Mouse (Mus musculus): ENCODE data around the gene Zfp318. TPM values are rescaled to one million over a fixed set of nuclear protein-coding genes. Genes with fewer than 3 reads are reported as not detected.

Gene Zfp318
- polyA plus RNA-seq, 1 experiment from 2014 or later, result 13.0 TPM

GRCm38 (mm10) chr17:46433627-46434026 lies 50.1 kb downstream of the Zfp318 start:
- H3K9ac ChIP-seq (ENCODE audit: low read length), result 0 out of 2 replicates have a peak overlapping the region, but pooled peaks have one; percentile 38
- H3K4me2 ChIP-seq (ENCODE audit: low read length), result peak overlapping the region; percentile 54
- WGBS, result 7% methylated on average over 17 of the region's 17 CpGs
- no peak overlapping the region for H3K27ac ChIP-seq (replicated peaks in 1 of 2; ENCODE audit: control insufficient read depth in 1 of 2, insufficient read depth in 1 of 2, low read depth in 2 of 2, low read length in 2 of 2)
- H3K4me3 ChIP-seq (ENCODE audit: control insufficient read depth in 1 of 2, insufficient read depth in 1 of 2, low read depth in 1 of 2, low read length in 2 of 2), result peak overlapping the region; percentile 5 to 6; a peak in 1 of 4 replicates
- H3K4me1 ChIP-seq (ENCODE audit: control insufficient read depth in 2 of 2, insufficient read depth in 2 of 2, low read length in 2 of 2), result peaks cover 14 to 16% of the 10 kb centered on the region in 2 experiments
- ATAC-seq (ENCODE audit: insufficient number of reproducible peaks, insufficient read depth, low FRiP score, low read depth), result no peak
- no peaks in the 10 kb centered on the region for H3K36me3 ChIP-seq (ENCODE audit: control insufficient read depth, insufficient read depth, low read length)
- no peaks in the 10 kb centered on the region for H3K9me3 ChIP-seq (ENCODE audit: control insufficient read depth, low read length)
- H3K27me3 ChIP-seq (ENCODE audit: control insufficient read depth, insufficient read depth, low read length), result peaks cover 25% of the 10 kb centered on the region; the same call in 1 of the 2 replicates

DNA sequence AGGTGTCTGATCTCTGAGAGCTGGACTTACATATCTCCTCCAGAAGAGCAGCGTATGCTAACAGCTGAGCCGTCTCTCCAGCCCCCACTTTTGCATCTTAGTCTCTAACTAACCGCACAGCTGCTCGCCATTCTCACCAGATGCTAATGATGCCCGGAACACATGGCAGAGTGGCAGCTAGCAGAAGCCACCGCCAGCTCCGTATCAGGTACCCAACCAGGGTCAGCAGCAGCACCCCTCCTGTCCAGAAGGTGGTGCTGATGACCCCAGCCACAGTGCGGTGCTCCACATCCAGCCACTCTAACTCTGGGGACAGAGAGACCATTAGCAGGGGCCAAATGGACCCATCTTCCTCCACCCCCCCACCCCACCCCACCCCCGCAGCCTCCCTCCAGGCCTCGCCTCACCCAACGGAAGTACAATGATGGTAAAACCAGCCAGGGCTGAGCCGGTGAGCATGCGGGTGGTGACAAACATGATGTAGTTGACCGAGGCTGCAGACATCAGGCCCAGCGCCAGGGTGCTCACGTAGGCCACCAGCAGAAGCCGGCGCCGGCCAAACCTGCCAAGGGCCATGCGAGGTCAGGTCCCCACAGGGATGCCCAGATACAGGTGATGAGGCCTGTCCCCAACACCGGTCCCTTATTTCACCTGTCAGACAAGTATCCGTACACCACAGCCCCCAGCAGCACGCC lies 53.3 kb downstream of the Zfp318 start:
- Histone ChIP-seq H3K4me3 (ENCODE audit: control insufficient read depth in 1 of 2, insufficient read depth in 1 of 2, low read depth in 1 of 2, low read length in 2 of 2) (no peak overlapping the region), H3K36me3 (ENCODE audit: control insufficient read depth, insufficient read depth, low read length) (no peaks in the 10 kb centered on the region), H3K4me1 (ENCODE audit: control insufficient read depth in 2 of 2, insufficient read depth in 2 of 2, low read length in 2 of 2) (peaks cover 3 to 6% of the 10 kb centered on the region in 2 experiments; a peak in 3 of 4 replicates), H3K9me3 (ENCODE audit: control insufficient read depth, low read length) (no peaks in the 10 kb centered on the region), H3K4me2 (ENCODE audit: low read length) (peak overlapping the region; percentile 29; the same call in 1 of the 2 replicates), H3K27ac (replicated peaks in 1 of 2; ENCODE audit: control insufficient read depth in 1 of 2, insufficient read depth in 1 of 2, low read depth in 2 of 2, low read length in 2 of 2) (no peak overlapping the region), H3K9ac (ENCODE audit: low read length) (no peak overlapping the region), H3K27me3 (ENCODE audit: control insufficient read depth, insufficient read depth, low read length) (peaks cover 30% of the 10 kb centered on the region; the same call in 1 of the 2 replicates)
- no peak for ATAC-seq (ENCODE audit: insufficient number of reproducible peaks, insufficient read depth, low FRiP score, low read depth)
- WGBS, result 22% methylated on average over 23 of the region's 23 CpGs

DNA sequence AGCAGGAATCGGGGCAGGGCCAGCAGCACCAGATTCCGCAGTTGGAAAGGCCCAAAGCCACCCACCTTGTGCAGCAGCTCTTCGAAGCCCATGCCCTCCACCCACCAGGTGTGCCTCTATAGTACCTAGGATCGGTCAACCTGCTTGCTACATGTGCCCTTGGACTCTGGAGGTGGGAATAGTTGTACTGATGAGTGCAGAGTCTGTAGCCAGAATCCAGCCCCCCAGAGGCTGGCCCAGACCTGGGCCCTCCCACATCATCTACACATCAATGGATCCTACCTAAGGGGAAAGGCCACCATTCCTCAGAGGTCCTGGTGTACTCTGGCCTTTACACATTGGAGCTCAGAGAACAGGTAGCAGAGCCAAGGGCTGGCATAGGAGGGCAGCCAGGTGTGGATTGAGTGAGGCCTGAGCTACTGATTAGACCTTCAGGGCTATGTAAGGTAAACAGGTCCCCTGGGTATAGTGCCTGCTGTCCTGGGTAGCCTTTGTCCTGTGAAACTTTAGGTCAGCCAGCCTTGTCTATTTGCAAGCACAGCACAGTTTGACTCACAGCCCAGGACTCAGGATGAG lies 54.9 kb downstream of the Zfp318 start, which contains the start of gene Slc22a7:
Gene Slc22a7 (minus strand): TSS at position 160 of the 576 bp plus-strand sequence.
- Histone ChIP-seq H3K27ac (replicated peaks in 1 of 2; ENCODE audit: control insufficient read depth in 1 of 2, insufficient read depth in 1 of 2, low read depth in 2 of 2, low read length in 2 of 2) (no peak within 1 kb of the TSS), H3K4me3 (ENCODE audit: control insufficient read depth in 1 of 2, insufficient read depth in 1 of 2, low read depth in 1 of 2, low read length in 2 of 2) (no peak within 1 kb of the TSS), H3K4me1 (ENCODE audit: control insufficient read depth in 2 of 2, insufficient read depth in 2 of 2, low read length in 2 of 2) (no peaks in the 10 kb centered on the region; a peak in 1 of 4 replicates), H3K4me2 (ENCODE audit: low read length) (no peak within 1 kb of the TSS), H3K9ac (ENCODE audit: low read length) (no peak within 1 kb of the TSS), H3K27me3 (ENCODE audit: control insufficient read depth, insufficient read depth, low read length) (peaks cover 38% of the 10 kb centered on the region), H3K9me3 (ENCODE audit: control insufficient read depth, low read length) (no peaks in the 10 kb centered on the region), H3K36me3 (ENCODE audit: control insufficient read depth, insufficient read depth, low read length) (no peaks in the 10 kb centered on the region)
- no peak for ATAC-seq (ENCODE audit: insufficient number of reproducible peaks, insufficient read depth, low FRiP score, low read depth)
- WGBS, result 88% methylated on average over 4 of the region's 4 CpGs

DNA sequence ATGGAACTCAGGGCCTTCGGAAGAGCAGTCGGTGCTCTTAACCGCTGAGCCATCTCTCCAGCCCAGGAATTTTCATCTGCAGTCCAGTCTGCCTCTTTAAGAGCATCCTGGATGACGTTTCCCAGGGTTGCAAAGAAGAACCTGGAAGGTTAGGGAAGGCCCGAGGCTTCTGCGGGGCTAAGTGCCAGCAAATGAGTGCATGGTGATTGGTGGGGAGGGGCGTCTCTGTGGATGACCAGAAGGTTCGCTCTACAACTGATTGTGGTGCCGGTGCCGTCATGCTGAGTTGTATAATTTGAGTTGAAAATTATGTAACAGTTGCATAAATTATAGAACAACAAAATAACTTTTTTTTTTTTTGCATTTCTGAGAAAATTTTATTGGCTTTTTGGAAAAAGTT lies 55.6 kb downstream of the Zfp318 start:
- WGBS, result 90% methylated on average over 10 of the region's 10 CpGs
- Histone ChIP-seq H3K4me3 (ENCODE audit: control insufficient read depth in 1 of 2, insufficient read depth in 1 of 2, low read depth in 1 of 2, low read length in 2 of 2) (no peak overlapping the region), H3K4me1 (ENCODE audit: control insufficient read depth in 2 of 2, insufficient read depth in 2 of 2, low read length in 2 of 2) (no peaks in the 10 kb centered on the region; a peak in 1 of 4 replicates), H3K9ac (ENCODE audit: low read length) (no peak overlapping the region), H3K27me3 (ENCODE audit: control insufficient read depth, insufficient read depth, low read length) (peaks cover 46% of the 10 kb centered on the region), H3K9me3 (ENCODE audit: control insufficient read depth, low read length) (no peaks in the 10 kb centered on the region), H3K4me2 (ENCODE audit: low read length) (no peak overlapping the region), H3K36me3 (ENCODE audit: control insufficient read depth, insufficient read depth, low read length) (no peaks in the 10 kb centered on the region), H3K27ac (replicated peaks in 1 of 2; ENCODE audit: control insufficient read depth in 1 of 2, insufficient read depth in 1 of 2, low read depth in 2 of 2, low read length in 2 of 2) (no peak overlapping the region)
- no peak for ATAC-seq (ENCODE audit: insufficient number of reproducible peaks, insufficient read depth, low FRiP score, low read depth)

GRCm38 (mm10) chr17:46444839-46445579 lies 61.5 kb downstream of the Zfp318 start:
- Histone ChIP-seq H3K27me3 (ENCODE audit: control insufficient read depth, insufficient read depth, low read length) (peaks cover 60% of the 10 kb centered on the region), H3K9ac (ENCODE audit: low read length) (peak overlapping the region; percentile 62)
- no peak for ATAC-seq (ENCODE audit: insufficient number of reproducible peaks, insufficient read depth, low FRiP score, low read depth)

GRCm38 (mm10) chr17:46446264-46446663 lies 62.7 kb downstream of the Zfp318 start:
- 92% methylated on average over 16 of the region's 16 CpGs for WGBS
- Histone ChIP-seq H3K27me3 (ENCODE audit: control insufficient read depth, insufficient read depth, low read length) (peaks cover 55% of the 10 kb centered on the region), H3K9me3 (ENCODE audit: control insufficient read depth, low read length) (no peaks in the 10 kb centered on the region), H3K4me1 (ENCODE audit: control insufficient read depth in 2 of 2, insufficient read depth in 2 of 2, low read length in 2 of 2) (no peaks in the 10 kb centered on the region; a peak in 1 of 4 replicates), H3K4me2 (ENCODE audit: low read length) (no peak overlapping the region), H3K36me3 (ENCODE audit: control insufficient read depth, insufficient read depth, low read length) (no peaks in the 10 kb centered on the region), H3K27ac (replicated peaks in 1 of 2; ENCODE audit: control insufficient read depth in 1 of 2, insufficient read depth in 1 of 2, low read depth in 2 of 2, low read length in 2 of 2) (no peak overlapping the region), H3K9ac (ENCODE audit: low read length) (no peak overlapping the region), H3K4me3 (ENCODE audit: control insufficient read depth in 1 of 2, insufficient read depth in 1 of 2, low read depth in 1 of 2, low read length in 2 of 2) (no peak overlapping the region)
- no peak for ATAC-seq (ENCODE audit: insufficient number of reproducible peaks, insufficient read depth, low FRiP score, low read depth)

More at GRCm38 (mm10) chr17:46444839-46445579, 61.5 kb downstream of the Zfp318 start:
- no peaks in the 10 kb centered on the region for H3K9me3 ChIP-seq (ENCODE audit: control insufficient read depth, low read length)
- H3K27ac ChIP-seq (replicated peaks in 1 of 2; ENCODE audit: control insufficient read depth in 1 of 2, insufficient read depth in 1 of 2, low read depth in 2 of 2, low read length in 2 of 2), result no peak overlapping the region
- H3K4me2 ChIP-seq (ENCODE audit: low read length), result peak overlapping the region; percentile 75
- H3K4me3 ChIP-seq (ENCODE audit: control insufficient read depth in 1 of 2, insufficient read depth in 1 of 2, low read depth in 1 of 2, low read length in 2 of 2), result peak overlapping the region; percentile 29 to 40
- H3K36me3 ChIP-seq (ENCODE audit: control insufficient read depth, insufficient read depth, low read length), result no peaks in the 10 kb centered on the region
- 3% methylated on average over 49 of the region's 50 CpGs for WGBS
- H3K4me1 ChIP-seq (ENCODE audit: control insufficient read depth in 2 of 2, insufficient read depth in 2 of 2, low read length in 2 of 2), result no peaks in the 10 kb centered on the region; a peak in 1 of 4 replicates

- Histone ChIP-seq H3K36me3 (ENCODE audit: control insufficient read depth, insufficient read depth, low read length) (no peaks in the 10 kb centered on the region), H3K9me3 (ENCODE audit: control insufficient read depth, low read length) (no peaks in the 10 kb centered on the region), H3K4me2 (ENCODE audit: low read length) (no peak overlapping the region), H3K27me3 (ENCODE audit: control insufficient read depth, insufficient read depth, low read length) (peaks cover 46% of the 10 kb centered on the region), H3K4me3 (ENCODE audit: control insufficient read depth in 1 of 2, insufficient read depth in 1 of 2, low read depth in 1 of 2, low read length in 2 of 2) (no peak overlapping the region), H3K4me1 (ENCODE audit: control insufficient read depth in 2 of 2, insufficient read depth in 2 of 2, low read length in 2 of 2) (peaks cover 16 to 25% of the 10 kb centered on the region in 2 experiments), H3K27ac (replicated peaks in 1 of 2; ENCODE audit: control insufficient read depth in 1 of 2, insufficient read depth in 1 of 2, low read depth in 2 of 2, low read length in 2 of 2) (no peak overlapping the region), H3K9ac (ENCODE audit: low read length) (no peak overlapping the region)
- no peak for ATAC-seq (ENCODE audit: insufficient number of reproducible peaks, insufficient read depth, low FRiP score, low read depth)
- WGBS, result 42% methylated on average over 5 of the region's 5 CpGs
Measured at GRCm38 (mm10) chr17:46452683-46453082, 69.2 kb downstream of the Zfp318 start.
